Mouse (Mus musculus) thymus, adult 2 months (tissue): Measurements from ENCODE around the gene Tmem8b.

Source experiments
- CTCF ChIP-seq: fragments of 200-500 bp; IDR thresholded peaks from 2 replicates; pipeline ENCODE4 v1.5.1; 2012; ENCODE audit warnings: mild to moderate bottlenecking, control low read depth, low read length, moderate library complexity, borderline replicate concordance; ENCODE audit not compliant: control insufficient read depth, poor library complexity, insufficient read depth; ENCODE audit errors: extremely low read depth
- POLR2A ChIP-seq: fragments of 200-500 bp; IDR thresholded peaks from 2 replicates; pipeline ENCODE4 v1.6.1; 2012; ENCODE audit warnings: mild to moderate bottlenecking, low read length, control low read depth, moderate library complexity; ENCODE audit not compliant: control insufficient read depth, poor library complexity, insufficient read depth; ENCODE audit errors: extremely low read depth

DNA sequence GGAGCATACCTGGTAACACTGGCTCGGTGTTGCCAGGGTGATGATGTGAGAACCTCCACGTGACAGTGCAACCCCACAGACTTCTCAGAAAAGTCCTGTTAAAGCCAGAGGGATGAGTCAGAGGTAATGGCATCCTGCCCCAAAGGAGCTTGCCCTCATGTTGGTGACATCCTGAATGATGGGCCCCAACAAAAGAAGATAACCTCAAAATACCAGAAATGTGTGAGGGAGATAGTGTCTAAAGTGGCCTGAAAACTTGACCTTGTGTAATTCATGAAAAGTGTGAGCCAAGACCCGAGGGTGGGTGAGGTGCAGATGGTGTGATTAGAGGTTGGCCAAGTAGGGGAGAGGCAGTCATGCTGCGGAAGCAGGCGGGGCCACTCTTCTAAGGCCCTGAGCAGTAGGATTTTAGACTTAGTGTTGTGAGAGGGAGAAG lies 25.1 kb downstream of the Tmem8b start:
- TF ChIP-seq POLR2A (no peak), CTCF (no peak)
